Mouse (Mus musculus): ENCODE measurements around the gene Odam. TPM values are rescaled to one million over a fixed set of nuclear protein-coding genes. Genes with fewer than 3 reads are reported as not detected.

Odam gene
- not detected in 2 replicates for polyA plus RNA-seq (2015; fragmentation: Nextera tagmentation; extraction: Ambion mirVana)

DNA sequence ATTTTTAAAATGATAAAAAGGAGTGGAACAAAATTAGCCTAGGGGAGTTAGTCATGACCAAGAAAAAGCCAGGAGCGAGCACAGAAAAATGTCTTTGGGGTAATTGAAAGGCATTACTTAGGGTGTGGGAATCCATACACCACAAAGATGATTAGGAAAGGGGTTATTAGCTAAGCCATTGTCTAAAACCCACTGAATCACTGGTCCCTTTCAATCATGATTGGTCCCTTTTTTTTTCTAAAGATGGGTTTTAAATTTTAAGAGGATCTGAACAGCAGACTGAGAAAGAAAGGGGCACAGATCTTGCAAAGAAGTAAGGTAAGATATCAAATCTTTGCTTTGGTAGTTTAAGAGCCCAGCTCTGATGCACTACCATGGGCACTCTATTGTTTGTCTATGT lies at the start of gene Odam:
Gene Odam, plus strand, starts transcription at position 301 of the 400 bp plus-strand sequence.
- ATAC-seq (ENCODE audit: low FRiP score, low TSS enrichment): no peak
- WGBS: 88% methylated on average over 1 of the region's 1 CpGs
- Histone ChIP-seq H3K27me3 (ENCODE audit: control insufficient read depth, insufficient read depth, low read length) (no peaks in the 10 kb centered on the region), H3K9ac (ENCODE audit: low read length) (no peak within 1 kb of the TSS), H3K4me3 (ENCODE audit: low read depth, low read length) (no peak within 1 kb of the TSS), H3K9me3 (ENCODE audit: control insufficient read depth, low read length) (no peaks in the 10 kb centered on the region), H3K4me1 (replicated peaks; ENCODE audit: control insufficient read depth, insufficient read depth) (no peaks in the 10 kb centered on the region), H3K36me3 (ENCODE audit: control insufficient read depth, insufficient read depth, low read length) (no peaks in the 10 kb centered on the region), H3K27ac (replicated peaks) (no peak within 1 kb of the TSS), H3K4me2 (replicated peaks; ENCODE audit: low read depth) (no peak within 1 kb of the TSS)
- TF ChIP-seq EP300 (optimal IDR thresholded peaks at IDR 0.05): no peak
- TF ChIP-seq CTCF (IDR thresholded peaks at IDR 0.05; ENCODE audit: low read depth): no peak
- DNase-seq (ENCODE audit: low spot score): no peak

DNA sequence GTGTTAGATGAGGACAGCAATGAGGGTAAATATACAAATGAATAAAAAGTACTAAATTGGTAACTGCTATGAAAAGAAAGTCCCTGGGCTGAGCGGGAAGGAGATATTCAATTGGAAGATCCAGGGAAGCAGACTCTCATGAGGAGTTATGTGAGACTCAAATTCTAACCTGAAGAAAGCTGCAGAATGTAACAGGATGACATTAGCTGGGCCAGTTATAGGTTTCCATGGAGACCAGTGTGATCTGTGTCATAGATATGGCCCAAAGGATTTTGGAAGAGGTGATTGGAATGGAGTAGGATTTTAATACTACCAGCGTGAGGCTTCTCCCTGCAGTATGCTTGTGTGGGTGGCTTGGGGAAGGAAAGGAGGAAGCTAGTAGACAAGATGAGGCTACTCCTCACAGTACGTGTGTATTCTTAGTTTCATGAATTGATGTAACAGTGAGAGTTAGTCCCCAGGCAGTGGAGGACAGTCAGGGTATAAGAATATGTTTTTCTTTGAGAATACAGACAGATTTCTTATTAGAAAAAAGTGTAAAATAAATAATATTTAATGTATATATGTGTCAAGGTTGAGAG lies 29.6 kb upstream of the Odam start:
- ATAC-seq (ENCODE audit: low FRiP score, low TSS enrichment): no peak
- no peak overlapping the region for H3K4me3 ChIP-seq (ENCODE audit: low read depth, low read length)
- no peak overlapping the region for H3K4me2 ChIP-seq (replicated peaks; ENCODE audit: low read depth)
- TF ChIP-seq EP300 (optimal IDR thresholded peaks at IDR 0.05) (no peak), CTCF (IDR thresholded peaks at IDR 0.05; ENCODE audit: low read depth) (no peak)
- H3K9me3 ChIP-seq (ENCODE audit: control insufficient read depth, low read length): no peaks in the 10 kb centered on the region
- DNase-seq (ENCODE audit: low spot score): no peak
- 74% methylated on average over 3 of the region's 3 CpGs for WGBS
- H3K27ac ChIP-seq (replicated peaks): no peak overlapping the region
- no peaks in the 10 kb centered on the region for H3K4me1 ChIP-seq (replicated peaks; ENCODE audit: control insufficient read depth, insufficient read depth)
- no peak overlapping the region for H3K9ac ChIP-seq (ENCODE audit: low read length)
- H3K36me3 ChIP-seq (ENCODE audit: control insufficient read depth, insufficient read depth, low read length): no peaks in the 10 kb centered on the region
- no peaks in the 10 kb centered on the region for H3K27me3 ChIP-seq (ENCODE audit: control insufficient read depth, insufficient read depth, low read length)

DNA sequence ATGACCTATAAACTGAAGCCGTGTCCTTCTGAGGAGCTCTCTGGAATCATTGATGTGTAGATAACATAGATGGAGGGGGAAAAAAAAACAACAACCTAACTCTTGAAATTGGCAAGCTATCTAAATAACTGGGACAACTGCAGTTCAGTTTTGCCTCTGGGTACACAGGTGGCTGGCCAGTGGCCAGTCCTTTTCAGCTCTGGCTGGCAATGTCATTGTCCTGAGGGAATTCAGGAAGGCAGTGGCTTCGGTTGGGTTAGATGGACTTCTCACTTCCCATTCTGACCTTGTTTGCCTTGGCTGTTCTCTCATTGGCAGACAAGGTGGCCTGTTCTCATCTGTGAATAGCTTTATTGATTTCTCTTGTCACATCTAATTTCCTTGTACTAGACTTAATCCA lies 14.7 kb upstream of the Odam start:
- 68% methylated on average over 2 of the region's 2 CpGs for WGBS

DNA sequence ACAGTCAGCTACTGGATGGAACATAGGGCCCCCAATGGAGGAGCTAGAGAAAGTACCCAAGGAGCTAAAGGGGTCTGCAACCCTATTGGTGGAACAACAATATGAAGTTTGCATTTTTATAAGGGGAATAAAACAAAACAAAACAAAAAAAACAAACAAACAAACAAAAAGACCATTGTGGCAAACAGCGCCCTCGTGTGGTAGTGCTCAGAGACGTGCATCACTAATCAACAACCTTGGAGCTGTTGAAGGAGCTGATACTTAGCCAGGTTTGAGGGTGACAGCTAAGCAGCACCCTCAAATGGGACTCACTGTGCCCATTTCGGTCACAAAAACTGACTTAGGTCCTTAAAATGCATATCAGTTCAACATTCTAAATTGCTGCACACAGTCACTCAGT lies 13.4 kb upstream of the Odam start:
- DNase-seq (ENCODE audit: low spot score) (no peak), ATAC-seq (ENCODE audit: low FRiP score, low TSS enrichment) (no peak)
- no peaks in the 10 kb centered on the region for H3K36me3 ChIP-seq (ENCODE audit: control insufficient read depth, insufficient read depth, low read length)
- H3K4me3 ChIP-seq (ENCODE audit: low read depth, low read length): no peak overlapping the region
- no peak overlapping the region for H3K9ac ChIP-seq (ENCODE audit: low read length)
- H3K4me1 ChIP-seq (replicated peaks; ENCODE audit: control insufficient read depth, insufficient read depth): no peaks in the 10 kb centered on the region
- WGBS: 31% methylated on average over 4 of the region's 4 CpGs
- H3K9me3 ChIP-seq (ENCODE audit: control insufficient read depth, low read length): no peaks in the 10 kb centered on the region
- TF ChIP-seq CTCF (IDR thresholded peaks at IDR 0.05; ENCODE audit: low read depth) (peak; percentile 52), EP300 (optimal IDR thresholded peaks at IDR 0.05) (no peak)
- no peak overlapping the region for H3K4me2 ChIP-seq (replicated peaks; ENCODE audit: low read depth)
- no peaks in the 10 kb centered on the region for H3K27me3 ChIP-seq (ENCODE audit: control insufficient read depth, insufficient read depth, low read length)
- H3K27ac ChIP-seq (replicated peaks): no peak overlapping the region

More for the DNA sequence above, 14.7 kb upstream of the Odam start:
- no peak overlapping the region for H3K27ac ChIP-seq (replicated peaks)
- no peaks in the 10 kb centered on the region for H3K36me3 ChIP-seq (ENCODE audit: control insufficient read depth, insufficient read depth, low read length)
- H3K9ac ChIP-seq (ENCODE audit: low read length): no peak overlapping the region
- no peaks in the 10 kb centered on the region for H3K9me3 ChIP-seq (ENCODE audit: control insufficient read depth, low read length)
- no peak overlapping the region for H3K4me3 ChIP-seq (ENCODE audit: low read depth, low read length)
- H3K4me1 ChIP-seq (replicated peaks; ENCODE audit: control insufficient read depth, insufficient read depth): no peaks in the 10 kb centered on the region
- H3K4me2 ChIP-seq (replicated peaks; ENCODE audit: low read depth): no peak overlapping the region
- DNase-seq (ENCODE audit: low spot score): no peak
- H3K27me3 ChIP-seq (ENCODE audit: control insufficient read depth, insufficient read depth, low read length): no peaks in the 10 kb centered on the region
- ATAC-seq (ENCODE audit: low FRiP score, low TSS enrichment): no peak
- TF ChIP-seq CTCF (IDR thresholded peaks at IDR 0.05; ENCODE audit: low read depth) (no peak), EP300 (optimal IDR thresholded peaks at IDR 0.05) (no peak)

DNA sequence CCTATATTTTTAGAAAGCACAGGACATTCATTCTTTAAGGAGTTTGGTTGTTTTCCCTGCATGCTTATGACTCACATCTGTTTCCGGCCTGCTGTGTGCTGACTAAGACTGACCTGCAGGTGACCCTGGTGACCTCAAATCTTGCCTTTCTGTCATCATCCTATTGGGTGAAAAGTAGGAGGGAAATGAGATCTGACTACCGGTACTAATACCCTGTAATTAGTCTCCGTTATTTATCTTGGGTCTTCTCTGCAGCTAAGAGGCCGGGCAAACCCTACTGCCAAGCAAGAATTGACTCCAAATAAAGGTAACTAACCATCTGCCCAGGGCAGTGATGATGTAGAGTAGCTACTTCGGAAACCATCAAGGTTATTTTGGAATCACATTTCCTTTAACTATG lies 40.5 kb downstream of the Odam start, which contains the start of gene Csn3:
Gene Csn3, plus strand, starts transcription at position 208 of the 400 bp plus-strand sequence.
- H3K4me1 ChIP-seq (replicated peaks; ENCODE audit: control insufficient read depth, insufficient read depth): no peaks in the 10 kb centered on the region
- ATAC-seq (ENCODE audit: low FRiP score, low TSS enrichment) (no peak), DNase-seq (ENCODE audit: low spot score) (no peak)
- no peak within 1 kb of the TSS for H3K9ac ChIP-seq (ENCODE audit: low read length)
- no peaks in the 10 kb centered on the region for H3K27me3 ChIP-seq (ENCODE audit: control insufficient read depth, insufficient read depth, low read length)
- no peak within 1 kb of the TSS for H3K4me2 ChIP-seq (replicated peaks; ENCODE audit: low read depth)
- no peaks in the 10 kb centered on the region for H3K9me3 ChIP-seq (ENCODE audit: control insufficient read depth, low read length)
- H3K27ac ChIP-seq (replicated peaks): no peak within 1 kb of the TSS
- H3K36me3 ChIP-seq (ENCODE audit: control insufficient read depth, insufficient read depth, low read length): no peaks in the 10 kb centered on the region
- no peak within 1 kb of the TSS for H3K4me3 ChIP-seq (ENCODE audit: low read depth, low read length)
- TF ChIP-seq CTCF (IDR thresholded peaks at IDR 0.05; ENCODE audit: low read depth): no peak
- WGBS: 42% methylated on average over 5 of the region's 5 CpGs

DNA sequence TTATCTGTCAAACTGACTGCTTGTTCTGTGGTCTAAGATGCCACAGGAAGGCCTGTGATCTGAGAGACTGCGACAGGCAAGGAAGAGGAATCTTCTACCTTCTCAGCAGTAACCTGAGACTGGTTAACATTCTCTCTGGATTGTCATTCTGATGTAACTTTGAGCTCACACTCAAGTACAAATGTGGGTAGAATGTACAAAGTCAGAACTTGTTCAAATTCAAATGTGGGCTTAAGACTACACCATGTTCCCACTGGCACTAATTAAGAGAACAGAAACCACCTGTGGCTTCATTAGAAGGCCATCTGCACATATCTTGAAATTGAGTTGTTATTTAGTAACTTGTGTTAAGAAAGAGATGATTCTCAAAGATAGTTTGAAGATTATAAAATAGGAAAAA lies 46.8 kb downstream of the Odam start:
- no peaks in the 10 kb centered on the region for H3K36me3 ChIP-seq (ENCODE audit: control insufficient read depth, insufficient read depth, low read length)
- ATAC-seq (ENCODE audit: low FRiP score, low TSS enrichment): no peak
- H3K27ac ChIP-seq (replicated peaks): no peak overlapping the region
- H3K4me2 ChIP-seq (replicated peaks; ENCODE audit: low read depth): no peak overlapping the region
- H3K9me3 ChIP-seq (ENCODE audit: control insufficient read depth, low read length): no peaks in the 10 kb centered on the region
- H3K27me3 ChIP-seq (ENCODE audit: control insufficient read depth, insufficient read depth, low read length): no peaks in the 10 kb centered on the region
- 68% methylated on average over 1 of the region's 1 CpGs for WGBS
- TF ChIP-seq EP300 (optimal IDR thresholded peaks at IDR 0.05) (no peak), CTCF (IDR thresholded peaks at IDR 0.05; ENCODE audit: low read depth) (no peak)
- no peaks in the 10 kb centered on the region for H3K4me1 ChIP-seq (replicated peaks; ENCODE audit: control insufficient read depth, insufficient read depth)
- H3K9ac ChIP-seq (ENCODE audit: low read length): no peak overlapping the region
- H3K4me3 ChIP-seq (ENCODE audit: low read depth, low read length): no peak overlapping the region
- no peak for DNase-seq (ENCODE audit: low spot score)

All from stomach, postnatal 0 days (tissue).